Mouse (Mus musculus): ENCODE results near the gene Mocs1.
"Not testable (repeated sequence)": the region's sequence is repeated elsewhere in the genome, so short reads cannot be mapped to it uniquely, and the experiment has no call there.

The Mocs1 gene

GRCm38 (mm10) chr17:49432071-49432711 is 4.0 kb downstream of the Mocs1 start:
- DNase-seq (ENCODE audit: low spot score in 2 of 2) = peak; percentile 24 to 44

- DNase-seq (ENCODE audit: low spot score in 2 of 2) = peak in 1 of 2 experiments; percentile 14
Observed at GRCm38 (mm10) chr17:49433071-49433470, 4.9 kb downstream of the Mocs1 start.

DNA sequence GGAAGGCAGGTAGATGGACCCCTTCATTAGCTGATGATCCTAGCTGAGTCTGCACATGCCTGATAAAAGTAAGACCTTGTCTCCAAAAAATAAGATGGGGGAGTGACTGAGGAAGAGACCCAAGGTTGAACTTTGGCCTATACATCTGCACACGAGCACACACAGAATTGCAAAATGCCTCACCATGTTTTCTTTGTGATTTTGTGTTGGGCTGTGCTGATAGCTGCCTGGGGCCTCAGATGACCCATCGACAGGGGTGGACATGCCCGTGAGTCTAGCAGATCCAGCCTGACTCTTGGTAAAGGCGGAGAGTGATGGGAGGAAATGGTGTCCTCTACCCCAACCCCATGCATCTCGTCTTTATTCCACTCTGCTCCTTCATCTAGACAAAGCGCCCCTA is 6.1 kb downstream of the Mocs1 start:
- peak in 1 of 2 experiments; percentile 5 for DNase-seq (ENCODE audit: low spot score in 2 of 2)

DNA sequence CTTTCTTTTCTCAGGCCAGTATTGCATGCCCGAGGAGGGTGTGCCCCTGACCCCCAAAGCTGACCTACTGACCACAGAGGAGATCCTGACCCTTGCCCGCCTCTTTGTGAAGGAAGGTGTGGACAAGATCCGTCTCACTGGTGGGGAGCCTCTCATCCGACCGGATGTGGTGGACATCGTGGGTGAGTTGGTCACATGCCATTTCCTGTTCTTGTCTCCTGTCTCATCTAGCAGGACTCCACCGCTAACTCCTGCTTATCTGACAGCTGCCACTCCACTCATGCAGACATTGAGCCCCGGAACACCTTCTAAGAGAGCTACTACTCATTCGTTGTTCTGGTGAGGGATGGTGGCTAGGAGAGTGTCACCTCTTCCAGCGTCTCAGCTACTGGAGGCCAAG is 6.9 kb downstream of the Mocs1 start:
- DNase-seq (ENCODE audit: low spot score in 2 of 2) = peak; percentile 15 to 18

GRCm38 (mm10) chr17:49436631-49437030 is 8.5 kb downstream of the Mocs1 start:
- peak in 1 of 2 experiments; percentile 15 for DNase-seq (ENCODE audit: low spot score in 2 of 2)

- peak; percentile 12 to 22 for DNase-seq (ENCODE audit: low spot score in 2 of 2)
Observed at GRCm38 (mm10) chr17:49437306-49437705, 9.1 kb downstream of the Mocs1 start.

DNA sequence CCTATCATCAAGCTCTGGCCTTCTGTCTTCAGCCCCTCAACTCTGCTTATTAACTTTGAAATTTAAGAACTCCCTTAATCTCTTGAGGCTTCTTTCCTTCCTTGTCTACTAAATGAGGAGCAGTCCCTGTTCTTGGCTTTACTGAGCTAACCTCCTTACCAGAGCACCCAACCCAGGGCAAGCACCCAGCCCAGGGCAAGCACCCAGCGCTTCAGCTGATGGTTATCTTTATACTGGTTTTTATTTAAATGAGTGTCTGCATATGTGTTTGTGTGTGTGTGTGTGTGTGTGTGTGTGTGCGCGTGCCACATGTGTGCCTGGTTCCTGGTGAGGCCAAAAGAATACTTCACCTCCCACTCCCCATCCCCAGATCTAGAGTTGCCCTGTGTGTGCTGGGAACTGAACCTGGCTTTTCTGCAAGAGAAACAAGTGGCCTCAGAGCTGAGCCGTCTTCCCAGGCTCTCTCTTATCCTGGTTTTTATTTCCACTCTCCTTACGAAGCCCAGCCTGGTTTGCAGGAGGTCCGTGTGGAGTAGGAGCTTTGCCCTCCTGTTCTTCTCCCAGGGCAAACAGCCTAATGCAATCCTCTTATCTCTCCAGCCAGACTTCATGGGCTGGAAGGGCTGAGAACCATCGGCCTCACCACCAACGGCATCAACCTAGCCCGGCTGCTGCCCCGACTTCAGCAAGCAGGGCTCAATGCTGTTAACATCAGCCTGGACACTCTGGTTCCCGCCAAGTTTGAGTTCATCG is 10.8 kb downstream of the Mocs1 start:
- DNase-seq (ENCODE audit: low spot score in 2 of 2) = peak; percentile 54 to 77

- DNase-seq (ENCODE audit: low spot score in 2 of 2) = no peak
Observed at GRCm38 (mm10) chr17:49439706-49440105, 11.5 kb downstream of the Mocs1 start.

GRCm38 (mm10) chr17:49440331-49441130 is 12.4 kb downstream of the Mocs1 start:
- DNase-seq (ENCODE audit: low spot score in 2 of 2) = no peak

DNA sequence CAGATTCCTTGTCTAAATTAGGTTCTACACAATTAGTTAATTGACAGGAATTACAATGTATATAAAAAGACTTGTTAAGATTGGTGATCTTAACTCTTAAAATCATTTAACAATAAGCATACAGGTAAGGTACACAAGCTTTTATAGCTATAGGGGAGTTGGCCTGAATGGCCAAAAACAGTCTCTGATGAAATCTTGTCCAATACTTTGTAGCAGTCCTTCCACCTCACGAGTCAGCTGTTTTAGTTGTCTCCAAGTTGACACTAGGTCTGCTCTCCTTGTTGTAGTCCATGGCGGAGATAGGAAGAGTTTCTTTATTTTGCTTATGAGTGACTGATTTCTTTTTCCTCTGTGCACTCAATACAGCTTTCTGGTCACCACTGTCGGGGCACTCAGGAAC is 14.7 kb downstream of the Mocs1 start:
- not testable (repeated sequence) for DNase-seq (ENCODE audit: low spot score in 2 of 2)

GRCm38 (mm10) chr17:49448570-49449229 is 20.5 kb downstream of the Mocs1 start:
- no peak for DNase-seq (ENCODE audit: low spot score in 2 of 2)

- no peak for DNase-seq (ENCODE audit: low spot score in 2 of 2)
Observed at GRCm38 (mm10) chr17:49449230-49449608, 21.1 kb downstream of the Mocs1 start.

DNA sequence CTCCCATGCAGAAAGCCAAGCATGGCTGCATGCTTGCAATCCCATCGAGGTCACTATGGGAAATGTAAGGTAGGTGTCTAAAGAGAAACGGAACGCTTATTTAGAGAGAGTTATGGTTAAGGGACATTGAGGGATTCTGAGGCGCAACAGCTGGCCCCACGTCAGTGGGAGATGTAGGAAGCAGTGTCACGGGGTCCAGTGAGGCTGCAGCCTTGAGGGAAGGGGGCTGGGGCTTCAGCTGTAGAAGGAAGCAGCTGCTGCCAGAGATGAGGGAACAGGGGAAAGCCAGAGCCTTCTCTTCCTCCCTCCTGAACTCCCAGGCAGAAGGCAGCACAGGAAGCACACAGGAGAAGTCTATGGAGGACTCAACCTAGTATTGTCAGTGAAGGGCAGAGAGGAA is 22.8 kb downstream of the Mocs1 start:
- no peak for DNase-seq (ENCODE audit: low spot score in 2 of 2)

GRCm38 (mm10) chr17:49456334-49456733 is 28.2 kb downstream of the Mocs1 start:
- DNase-seq (ENCODE audit: low spot score in 2 of 2) = no peak

- no peak for DNase-seq (ENCODE audit: low spot score in 2 of 2)
Observed at GRCm38 (mm10) chr17:49457833-49458232, 29.7 kb downstream of the Mocs1 start.

DNA sequence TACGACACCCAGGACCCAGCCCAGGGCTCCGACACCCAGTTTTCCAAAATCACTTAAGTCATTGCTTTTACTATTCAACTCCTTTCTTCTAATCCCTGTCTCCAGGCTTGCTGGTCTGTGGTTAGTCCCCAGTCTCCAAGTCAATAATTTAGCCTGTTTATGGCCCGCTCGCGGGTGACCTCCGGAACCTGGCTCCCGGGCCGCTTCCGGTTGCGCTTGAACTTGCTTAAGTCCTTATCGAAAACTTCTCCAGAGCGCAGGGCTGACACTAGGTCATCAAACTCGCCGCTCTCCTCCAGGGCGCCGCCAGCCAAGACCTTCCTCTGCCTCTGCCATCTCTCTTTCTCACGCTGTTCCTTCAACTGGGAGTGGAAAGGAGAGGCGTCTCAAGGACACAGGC is 30.2 kb downstream of the Mocs1 start:
- DNase-seq (ENCODE audit: low spot score in 2 of 2) = no peak

- no peak for DNase-seq (ENCODE audit: low spot score in 2 of 2)
Observed at GRCm38 (mm10) chr17:49464884-49465283, 36.7 kb downstream of the Mocs1 start.

DNA sequence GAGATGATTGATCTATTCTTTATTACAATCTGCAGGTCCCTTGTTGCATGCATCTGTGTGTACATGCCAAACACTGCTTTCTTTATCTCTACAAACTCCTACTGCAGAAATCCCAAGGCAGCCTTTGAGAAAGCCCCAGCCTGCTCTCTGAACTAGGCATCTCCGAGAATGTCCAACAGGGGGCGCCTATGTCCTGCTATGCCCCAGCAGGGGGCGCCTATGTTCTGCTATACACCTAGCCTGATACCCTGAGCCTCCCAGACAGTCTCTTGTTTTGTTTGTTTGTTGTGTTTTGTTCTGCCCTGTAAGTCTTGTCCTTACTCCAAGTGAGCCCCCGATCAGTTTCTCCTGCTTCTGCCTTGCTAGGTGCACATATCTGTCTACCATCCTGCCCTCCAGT is 40.1 kb downstream of the Mocs1 start:
- peak; percentile 65 to 71 for DNase-seq (ENCODE audit: low spot score in 2 of 2)

- no peak for DNase-seq (ENCODE audit: low spot score in 2 of 2)
Observed at GRCm38 (mm10) chr17:49472626-49473025, 44.5 kb downstream of the Mocs1 start.

DNA sequence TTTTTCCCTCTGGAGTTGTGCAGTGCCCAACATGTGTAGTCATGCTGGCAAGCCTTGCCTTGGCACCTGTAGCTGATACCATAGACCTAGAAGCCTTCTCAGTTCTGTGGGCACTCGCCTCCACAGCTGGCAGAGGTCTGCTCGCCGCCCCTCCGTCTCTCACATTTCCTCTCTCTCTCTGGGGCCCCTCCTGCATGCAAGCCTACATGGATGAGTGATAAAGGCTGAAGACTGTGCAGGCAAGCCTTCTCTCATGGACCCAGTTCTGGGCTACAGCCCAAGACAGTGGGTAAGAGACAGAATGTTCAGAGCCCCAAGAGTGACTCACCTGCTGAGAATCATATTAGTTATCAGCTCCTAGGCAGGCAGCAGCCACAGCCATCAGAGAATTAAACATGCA is 45.9 kb downstream of the Mocs1 start:
- no peak for DNase-seq (ENCODE audit: low spot score in 2 of 2)

GRCm38 (mm10) chr17:49475174-49475573 is 47.0 kb downstream of the Mocs1 start:
- no peak for DNase-seq (ENCODE audit: low spot score in 2 of 2)

- DNase-seq (ENCODE audit: low spot score in 2 of 2) = no peak
Observed at GRCm38 (mm10) chr17:49477370-49477769, 49.2 kb downstream of the Mocs1 start.
